Mouse (Mus musculus) bone marrow macrophage, adult 2 months (primary cell): Measurements from ENCODE around the gene Ctsf. TPM values are rescaled to one million over a fixed set of nuclear protein-coding genes. Genes with fewer than 3 reads are reported as not detected.

Experiments
- H3K27ac ChIP-seq: 2 replicates; pipeline ENCODE4 v1.5.1; 2012; ENCODE audit warnings: low read depth, low read length; ENCODE audit not compliant: insufficient read depth
- H3K4me1 ChIP-seq: 2 replicates; pipeline ENCODE4 v1.6.1; 2012; ENCODE audit warnings: low read length; ENCODE audit not compliant: control insufficient read depth, insufficient read depth
- H3K4me3 ChIP-seq: 2 replicates; pipeline ENCODE4 v1.5.1; 2012; ENCODE audit warnings: mild to moderate bottlenecking, low read length, moderate library complexity; ENCODE audit not compliant: insufficient read depth
- CTCF ChIP-seq: IDR thresholded peaks from 2 replicates; pipeline ENCODE4 v1.5.1; 2012; ENCODE audit warnings: low read depth, mild to moderate bottlenecking, low read length, moderate library complexity
- POLR2A ChIP-seq: IDR thresholded peaks from 2 replicates; pipeline ENCODE4 v1.6.1; 2012; ENCODE audit warnings: mild to moderate bottlenecking, low read depth, low read length, borderline replicate concordance
- polyA plus RNA-seq: library from polyadenylated mRNA; stranded (reverse); fragments of >200 nt; gene quantifications from 2 replicates; pipeline ENCODE4 v1.2.4, GENCODE M21; 2012; ENCODE audit not compliant: missing spikeins, insufficient read depth, insufficient read length

The Ctsf gene
- polyA plus RNA-seq, 1 experiment, result 29.5 TPM

- TF ChIP-seq CTCF (no peak), POLR2A (no peak)
- Histone ChIP-seq H3K4me1 (no peaks in the 10 kb centered on the region), H3K27ac (no peak overlapping the region), H3K4me3 (no peak overlapping the region)
These were observed 26.4 kb upstream of the Ctsf start for GRCm38 (mm10) chr19:4828444-4829114.

DNA sequence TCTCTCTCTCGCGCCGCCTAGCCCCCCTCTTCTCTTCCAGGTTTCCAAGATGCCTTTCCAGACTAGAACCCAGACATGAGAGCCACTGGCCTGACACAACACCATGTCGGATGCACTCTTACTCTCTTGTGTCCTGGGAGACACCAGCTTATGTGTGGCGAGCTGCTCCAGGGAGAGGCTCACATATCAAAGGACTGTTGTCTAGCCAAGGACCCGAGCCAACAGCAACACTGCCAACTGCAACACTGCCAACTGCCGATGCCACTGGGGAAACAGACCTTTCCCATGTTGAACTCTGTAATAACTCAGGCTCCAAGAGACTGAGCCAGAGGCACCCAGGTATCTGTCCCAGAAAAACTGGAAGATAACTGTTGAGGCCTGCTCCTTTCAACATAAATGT is 25.8 kb upstream of the Ctsf start:
- no peak overlapping the region for H3K27ac ChIP-seq
- H3K4me1 ChIP-seq, result no peaks in the 10 kb centered on the region
- H3K4me3 ChIP-seq, result no peak overlapping the region
- TF ChIP-seq CTCF (no peak), POLR2A (no peak)

- no peak overlapping the region for H3K4me3 ChIP-seq
- H3K4me1 ChIP-seq, result peaks cover 12% of the 10 kb centered on the region
- no peak for TF ChIP-seq POLR2A
- no peak overlapping the region for H3K27ac ChIP-seq
These were observed 21.0 kb upstream of the Ctsf start for GRCm38 (mm10) chr19:4833977-4834376.

DNA sequence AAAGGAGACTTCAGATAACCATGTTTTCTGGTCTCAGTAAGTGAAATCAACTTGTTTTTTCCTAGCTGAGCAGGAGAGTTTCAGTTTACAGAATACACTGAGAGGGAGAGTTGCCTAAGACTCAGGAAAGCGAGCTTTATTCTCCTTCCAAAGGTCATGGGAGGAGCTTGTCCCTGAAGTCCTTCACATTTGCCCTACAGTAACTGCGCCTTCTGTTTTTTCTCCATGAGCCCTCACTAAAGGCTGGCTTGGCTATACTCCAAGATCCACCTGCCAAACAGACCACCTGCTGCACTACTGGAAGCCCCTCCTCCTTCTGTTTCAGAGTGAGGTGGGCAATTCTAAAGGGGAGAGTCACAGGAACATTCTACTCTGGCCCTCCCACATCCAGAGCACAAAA is 18.8 kb upstream of the Ctsf start:
- no peak for TF ChIP-seq POLR2A
- no peak for TF ChIP-seq CTCF
- H3K27ac ChIP-seq, result no peak overlapping the region
- peaks cover 15% of the 10 kb centered on the region for H3K4me1 ChIP-seq
- no peak overlapping the region for H3K4me3 ChIP-seq

- TF ChIP-seq POLR2A, result no peak
- no peak for TF ChIP-seq CTCF
- no peak overlapping the region for H3K27ac ChIP-seq
- peaks cover 15% of the 10 kb centered on the region for H3K4me1 ChIP-seq
- H3K4me3 ChIP-seq, result no peak overlapping the region
These were observed 17.9 kb upstream of the Ctsf start for GRCm38 (mm10) chr19:4837049-4837448.

- Histone ChIP-seq H3K27ac (no peak overlapping the region), H3K4me3 (peak overlapping the region; percentile 67), H3K4me1 (peaks cover 15% of the 10 kb centered on the region)
- TF ChIP-seq CTCF (no peak), POLR2A (no peak)
These were observed 16.3 kb upstream of the Ctsf start for GRCm38 (mm10) chr19:4838526-4839140.

GRCm38 (mm10) chr19:4839149-4839548 is 15.8 kb upstream of the Ctsf start, which contains the start of the genes Ccs and Ccdc87:
Ccs (minus strand) TSS chr19:4839332.
Ccdc87 (plus strand) TSS chr19:4839366.
- H3K4me1 ChIP-seq, result peaks cover 15% of the 10 kb centered on the region
- peak within 1 kb of the TSS; percentile 67 for H3K4me3 ChIP-seq
- TF ChIP-seq CTCF (no peak), POLR2A (no peak)
- H3K27ac ChIP-seq, result no peak within 1 kb of the TSS

- H3K4me3 ChIP-seq, result no peak overlapping the region
- TF ChIP-seq POLR2A (no peak), CTCF (no peak)
- peaks cover 15% of the 10 kb centered on the region for H3K4me1 ChIP-seq
- no peak overlapping the region for H3K27ac ChIP-seq
These were observed 14.1 kb upstream of the Ctsf start for GRCm38 (mm10) chr19:4840848-4841247.

GRCm38 (mm10) chr19:4842611-4843010 is 12.3 kb upstream of the Ctsf start:
- no peak overlapping the region for H3K27ac ChIP-seq
- no peak for TF ChIP-seq CTCF
- no peak overlapping the region for H3K4me3 ChIP-seq
- H3K4me1 ChIP-seq, result peaks cover 10% of the 10 kb centered on the region

DNA sequence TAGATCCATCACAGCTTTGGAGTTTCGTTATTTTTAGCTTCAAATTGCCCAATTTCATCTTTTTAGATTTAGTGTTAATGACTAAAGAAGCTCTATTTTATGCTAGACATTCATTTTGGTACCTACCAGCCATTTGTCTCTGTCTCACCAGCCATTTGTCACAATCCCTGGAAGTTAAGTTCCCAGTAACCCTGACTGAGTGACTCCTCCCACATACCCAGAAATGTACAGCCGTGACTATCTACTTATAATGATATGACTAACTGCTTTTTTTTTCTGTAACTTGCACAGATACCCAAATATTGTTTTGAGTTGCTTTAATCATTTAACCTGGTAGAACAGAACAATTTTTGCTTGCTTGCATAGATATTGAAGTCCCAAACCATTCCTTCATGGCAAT is 9.1 kb upstream of the Ctsf start:
- H3K27ac ChIP-seq, result no peak overlapping the region
- TF ChIP-seq CTCF (no peak), POLR2A (no peak)
- no peak overlapping the region for H3K4me3 ChIP-seq
- H3K4me1 ChIP-seq, result no peaks in the 10 kb centered on the region
